Mouse (Mus musculus): ENCODE measurements around the gene Krt32.

Krt32 gene

DNA sequence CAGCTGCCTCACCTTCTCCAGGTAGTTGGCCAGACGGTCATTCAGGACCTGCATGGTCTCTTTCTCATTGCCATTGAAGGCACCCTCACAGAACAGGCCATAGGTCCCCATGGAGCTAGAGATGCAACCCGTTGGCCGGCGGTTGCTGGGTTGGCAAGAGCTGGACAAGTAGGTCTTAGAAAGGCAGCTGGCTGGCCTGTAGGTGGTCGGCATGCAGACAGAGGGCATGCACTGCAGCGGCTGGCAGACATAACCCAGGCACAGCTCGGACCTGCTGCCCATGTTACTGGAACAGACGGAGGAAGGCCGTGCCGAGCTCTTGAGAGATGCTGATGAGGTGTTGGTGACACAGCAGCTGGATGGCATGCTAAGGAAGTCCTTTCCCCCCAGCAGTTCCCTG lies at the start of gene Krt32:
Krt32 (minus strand) TSS at position 366 of the 400 bp plus-strand sequence.
- no peak for DNase-seq (ENCODE audit: low spot score in 2 of 2)

DNA sequence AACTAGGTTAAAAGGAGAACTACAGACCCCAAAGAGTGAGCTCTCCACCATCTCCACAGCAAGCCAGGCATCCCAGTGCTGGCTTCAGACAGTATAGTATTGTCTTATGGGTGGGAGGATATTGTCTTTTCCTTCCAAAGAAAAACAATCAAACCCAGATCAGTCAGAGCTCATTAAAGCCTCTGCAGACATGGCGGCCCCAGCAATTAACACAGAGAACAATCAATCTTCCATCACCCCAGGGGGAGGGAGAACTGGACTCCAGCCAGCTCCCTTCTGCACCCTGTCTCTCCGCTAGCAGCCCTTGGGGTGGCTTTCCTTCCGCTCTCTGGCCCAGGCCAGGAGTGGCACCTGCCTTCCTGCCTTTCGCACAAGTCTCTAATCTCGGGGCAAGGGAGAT lies 49.7 kb upstream of the Krt32 start:
- no peak for DNase-seq (ENCODE audit: low spot score in 2 of 2)

DNA sequence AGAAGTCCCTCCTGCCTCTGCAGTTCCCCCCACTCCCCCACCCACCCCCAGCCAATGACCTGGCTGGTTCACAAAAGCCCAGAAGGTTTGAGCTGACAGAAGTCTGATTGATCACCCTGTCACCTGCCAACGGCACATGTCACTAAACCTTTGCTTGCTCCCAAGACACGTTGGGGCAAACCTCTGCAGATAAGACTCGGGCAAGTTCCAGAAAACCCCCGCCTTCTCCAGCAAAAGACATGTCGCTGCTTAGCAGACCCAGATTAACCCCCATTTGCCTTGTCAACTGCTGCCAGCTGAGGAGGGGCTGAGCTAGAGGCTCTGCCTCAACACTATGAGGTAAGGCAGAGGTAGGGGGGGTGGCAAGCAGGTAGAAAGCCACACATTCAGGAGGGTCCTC lies 48.5 kb upstream of the Krt32 start:
- no peak for DNase-seq (ENCODE audit: low spot score in 2 of 2)

DNA sequence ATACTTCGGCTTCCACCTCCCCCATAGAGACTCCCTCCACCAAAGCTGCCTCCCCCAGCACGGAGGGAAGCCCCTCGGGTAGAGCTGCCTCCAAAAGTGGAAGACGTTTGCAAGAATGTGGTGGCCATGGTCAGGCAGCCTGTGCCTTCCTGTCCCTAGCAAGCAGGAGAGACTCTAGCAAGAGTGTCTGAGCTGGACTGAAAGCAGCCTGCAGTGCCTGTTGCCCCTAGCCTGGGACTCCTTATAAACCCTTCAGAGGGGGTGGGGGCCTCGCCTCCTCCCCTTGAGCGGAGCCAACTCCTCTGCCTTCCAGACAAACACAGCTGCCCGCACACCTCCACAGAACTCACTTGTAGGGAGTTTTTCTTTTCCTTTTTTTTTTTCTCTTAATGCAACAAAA lies 47.7 kb upstream of the Krt32 start, which contains the start of gene Krt15:
Krt15 (minus strand) TSS at position 198 of the 400 bp plus-strand sequence.
- DNase-seq (ENCODE audit: low spot score in 2 of 2), result no peak

DNA sequence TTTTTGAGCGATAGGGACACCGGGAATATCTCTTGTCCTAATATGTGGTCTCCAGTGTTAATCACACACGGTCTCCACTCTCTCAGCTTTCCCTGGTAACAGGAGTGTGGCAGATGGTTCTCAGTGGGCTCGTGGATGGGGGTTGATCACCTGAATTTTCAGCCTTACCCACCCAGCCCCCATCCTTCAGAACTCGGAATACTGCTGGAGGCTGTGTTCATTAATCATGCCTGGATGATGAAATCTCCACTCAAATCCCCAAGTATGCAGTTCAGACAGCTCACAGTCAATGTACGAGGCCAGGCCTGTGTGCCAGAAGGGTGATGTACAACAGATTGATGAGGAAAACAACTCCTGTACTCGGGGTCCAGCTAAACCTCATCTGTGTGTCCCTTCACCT lies 36.9 kb upstream of the Krt32 start:
- no peak for DNase-seq (ENCODE audit: low spot score in 2 of 2)

DNA sequence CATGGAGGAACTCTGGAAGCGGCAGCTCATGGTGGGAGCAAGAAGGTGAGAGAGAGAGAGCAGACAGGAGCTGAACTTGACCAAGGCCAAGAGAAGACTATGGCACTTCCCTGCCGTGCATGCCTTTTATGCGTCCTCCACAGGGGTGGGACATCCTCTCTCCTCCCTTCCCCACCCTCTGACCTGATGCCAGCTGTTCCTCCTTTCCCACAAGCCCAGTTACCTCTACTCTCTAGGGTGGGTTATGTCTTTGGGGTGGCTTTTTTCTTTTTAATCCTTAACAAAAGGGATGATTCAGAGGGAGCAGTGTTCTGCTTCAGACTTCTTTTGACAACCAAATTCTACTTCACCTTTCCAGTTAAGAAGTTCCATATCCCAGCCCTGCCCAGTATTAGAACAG lies 33.4 kb upstream of the Krt32 start, which contains the start of gene Krt13:
Krt13 (minus strand) TSS at position 101 of the 400 bp plus-strand sequence.
- DNase-seq (ENCODE audit: low spot score in 2 of 2), result no peak

DNA sequence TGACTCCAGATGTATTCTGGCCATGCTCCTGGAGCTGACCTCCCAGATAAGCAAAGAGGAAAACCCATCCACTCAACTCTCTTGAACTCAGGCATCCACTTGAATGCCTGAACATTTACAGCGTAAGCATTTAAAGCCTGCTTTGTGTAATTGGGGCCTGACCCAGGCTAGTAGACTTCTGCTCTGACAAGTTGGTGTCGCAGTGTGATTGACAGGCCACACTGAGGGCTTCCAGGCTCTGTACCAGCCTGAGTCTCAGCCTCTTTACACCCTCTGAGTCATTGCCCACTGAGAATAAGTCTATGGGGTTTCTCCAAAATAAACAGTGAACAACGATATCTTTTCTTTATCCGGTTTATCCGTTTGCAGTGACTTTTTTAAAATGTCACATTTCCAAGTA lies 32.3 kb upstream of the Krt32 start:
- DNase-seq (ENCODE audit: low spot score in 2 of 2), result no peak

DNA sequence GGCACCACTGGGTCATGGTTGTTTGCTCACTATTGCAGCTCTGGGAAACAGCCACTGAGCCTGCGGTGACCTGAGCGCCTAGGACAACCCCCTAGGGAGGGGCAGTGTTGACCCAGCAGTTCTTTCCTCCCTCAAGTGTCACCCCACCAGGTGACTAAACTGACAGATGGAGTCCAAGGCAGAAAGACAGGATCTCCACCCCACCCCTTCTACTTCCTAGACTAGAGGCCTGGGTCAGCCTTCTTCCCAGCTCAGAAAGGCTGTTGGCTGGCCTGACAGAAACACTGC lies 25.7 kb upstream of the Krt32 start:
- no peak for DNase-seq (ENCODE audit: low spot score in 2 of 2)

DNA sequence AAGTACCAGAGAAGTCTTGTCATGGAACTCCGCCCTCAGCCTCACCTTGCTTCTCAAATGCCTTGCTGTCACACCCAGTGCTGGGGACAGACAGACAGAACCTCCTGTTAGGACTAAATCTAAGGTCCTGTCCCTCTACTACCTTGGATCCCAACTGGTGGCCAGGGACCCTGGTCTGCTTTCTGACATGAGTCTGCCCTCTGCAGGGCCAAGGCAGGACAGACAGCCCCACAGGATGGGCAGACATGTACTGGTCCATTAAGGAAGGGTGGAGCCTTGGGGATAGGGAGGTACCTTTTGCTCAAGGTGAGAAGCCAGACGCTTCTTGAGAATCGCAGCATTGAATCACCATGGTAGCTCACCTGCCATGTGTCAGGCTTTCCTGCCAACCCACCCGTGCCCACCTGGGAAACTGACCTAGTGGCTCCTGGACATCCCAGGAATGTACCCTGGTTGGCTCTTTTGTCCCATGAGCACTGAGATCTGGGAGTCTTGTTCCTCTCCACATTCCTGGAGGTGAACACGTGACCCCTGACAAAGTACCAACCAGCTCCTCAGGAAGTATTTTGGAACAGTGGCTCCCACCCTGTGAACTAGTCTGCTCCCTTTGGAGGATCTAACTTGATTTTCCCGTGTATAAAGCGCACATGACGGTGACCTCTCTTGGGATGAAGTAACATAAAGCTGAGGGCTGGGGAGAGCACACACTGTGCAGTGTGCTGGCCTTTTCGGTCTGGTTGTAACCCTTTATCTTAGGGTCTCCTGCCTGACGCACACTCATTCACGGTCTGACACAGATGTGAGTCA lies 25.1 kb upstream of the Krt32 start:
- DNase-seq (ENCODE audit: low spot score in 2 of 2), result no peak

DNA sequence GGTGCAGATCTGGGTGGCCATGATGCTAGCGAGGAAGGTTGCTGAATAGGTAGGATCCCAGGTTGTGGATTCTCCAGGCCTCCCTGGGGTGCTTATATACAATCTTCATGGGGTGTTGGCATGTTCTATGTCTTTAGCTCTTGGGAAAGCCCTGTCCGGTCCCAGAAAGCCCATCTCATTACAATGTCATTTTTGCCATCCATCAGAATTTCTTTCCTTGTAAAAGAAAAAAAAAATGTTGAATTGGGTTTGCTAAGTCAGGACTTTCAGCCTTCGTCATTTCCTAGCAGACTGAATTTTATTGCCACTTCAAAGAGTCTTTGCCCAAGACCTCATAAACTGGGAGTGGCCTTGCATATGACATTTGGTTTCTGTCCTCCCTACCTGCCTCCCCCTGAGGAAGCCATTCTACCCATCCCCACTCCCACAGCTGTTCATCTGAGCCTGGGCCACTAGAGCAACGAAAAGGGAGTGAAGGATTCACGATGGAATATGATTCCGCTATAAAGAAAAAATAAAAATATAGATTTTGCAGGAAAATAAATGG lies 17.6 kb upstream of the Krt32 start, which contains the start of gene Krt36:
Krt36 (minus strand) TSS at position 51 of the 547 bp plus-strand sequence.
- DNase-seq (ENCODE audit: low spot score in 2 of 2), result no peak

DNA sequence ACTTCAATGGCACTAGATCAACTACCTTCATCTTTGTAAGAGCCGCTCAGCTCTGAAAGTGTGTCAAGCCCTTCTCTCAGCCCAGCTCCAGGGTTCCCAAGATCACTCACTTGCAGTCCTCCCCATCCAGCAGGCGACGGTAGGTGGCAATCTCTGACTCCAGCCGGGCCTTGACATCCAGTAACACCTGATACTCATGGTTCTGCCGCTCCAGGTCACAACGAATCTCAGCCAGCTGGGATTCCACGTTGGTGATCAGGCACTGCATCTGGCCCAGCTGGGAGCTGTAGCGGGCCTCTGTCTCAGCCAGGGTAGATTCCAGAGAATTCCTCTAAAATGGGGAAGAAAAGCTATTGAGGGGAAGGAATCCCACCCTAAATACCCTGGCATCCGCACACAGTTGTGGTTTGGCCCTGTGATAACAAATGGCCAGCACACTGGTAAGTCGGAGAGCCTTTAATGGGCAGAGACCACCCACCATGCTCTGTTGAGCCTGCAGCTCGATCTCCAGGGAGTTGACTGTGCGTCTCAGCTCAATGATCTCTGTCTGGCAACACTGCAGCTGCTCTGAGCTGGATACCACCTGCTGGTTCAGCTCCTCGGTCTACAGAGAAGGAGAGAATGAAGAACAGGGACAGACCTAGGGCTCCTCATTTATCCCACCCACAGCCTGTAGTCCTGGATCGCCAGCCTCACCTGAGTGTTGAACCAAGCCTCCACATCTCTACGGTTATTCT lies 14.8 kb upstream of the Krt32 start:
- no peak for DNase-seq (ENCODE audit: low spot score in 2 of 2)

DNA sequence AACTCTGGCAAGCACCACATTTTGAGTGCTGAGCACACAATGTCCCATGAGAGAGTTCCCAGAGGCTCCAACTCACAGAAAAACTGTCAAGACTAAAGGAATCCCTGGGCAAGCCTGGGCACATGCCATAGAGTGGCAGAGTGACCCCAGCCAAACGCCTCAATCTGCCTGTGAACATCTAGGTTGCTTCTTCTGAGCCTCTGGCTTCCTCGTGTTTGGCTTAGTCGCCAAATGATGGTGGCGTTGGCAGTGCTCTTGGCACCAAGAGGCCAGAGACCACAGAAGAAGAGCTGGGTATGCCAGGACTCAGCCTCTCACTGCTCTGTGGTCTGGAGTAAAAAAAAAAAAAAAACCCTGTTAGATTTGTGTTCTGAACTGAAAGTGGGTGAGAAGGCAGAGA lies 12.4 kb upstream of the Krt32 start:
- no peak for DNase-seq (ENCODE audit: low spot score in 2 of 2)

DNA sequence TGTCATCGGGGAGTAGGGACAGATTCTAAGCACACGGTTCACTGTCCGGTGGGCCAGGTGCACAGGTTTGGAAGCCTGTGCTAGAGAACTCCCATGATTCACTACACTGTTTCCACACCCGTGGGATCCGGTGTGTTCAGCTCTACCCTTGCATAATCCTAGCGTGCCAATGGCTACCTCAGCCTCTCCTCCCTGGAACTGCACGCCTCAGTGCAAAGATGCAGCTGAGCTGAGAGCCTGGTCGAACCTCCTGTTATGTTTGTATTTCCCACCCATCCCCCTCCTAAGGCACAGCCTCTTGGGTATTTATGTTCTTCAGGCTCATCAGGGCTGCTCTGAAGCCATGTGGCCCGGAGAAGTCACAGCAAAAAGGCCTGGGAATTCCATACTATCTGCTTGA lies 9.8 kb upstream of the Krt32 start:
- DNase-seq (ENCODE audit: low spot score in 2 of 2), result no peak

DNA sequence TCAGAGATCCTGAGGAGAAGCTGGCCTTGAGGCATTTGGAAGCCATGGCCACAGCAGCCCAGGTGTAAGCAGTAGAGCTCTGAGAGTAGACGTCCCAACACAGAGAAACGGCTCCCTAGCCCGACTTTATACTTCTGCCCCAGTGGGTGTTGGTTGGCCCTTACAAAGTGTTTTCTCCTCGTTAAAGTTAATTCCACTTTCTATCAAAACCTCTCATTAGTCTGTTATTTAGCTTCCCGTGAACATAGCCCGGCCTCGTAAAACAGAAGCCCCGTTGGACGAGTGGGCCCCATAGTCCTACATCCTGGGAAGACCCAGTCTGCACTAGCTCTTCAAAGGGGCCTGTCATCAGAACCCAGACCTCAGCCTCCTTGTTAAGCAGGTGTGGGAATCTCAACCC lies 8.1 kb upstream of the Krt32 start, which contains the start of gene Krt35:
Krt35 (minus strand) TSS at position 101 of the 400 bp plus-strand sequence.
- DNase-seq (ENCODE audit: low spot score in 2 of 2), result no peak

DNA sequence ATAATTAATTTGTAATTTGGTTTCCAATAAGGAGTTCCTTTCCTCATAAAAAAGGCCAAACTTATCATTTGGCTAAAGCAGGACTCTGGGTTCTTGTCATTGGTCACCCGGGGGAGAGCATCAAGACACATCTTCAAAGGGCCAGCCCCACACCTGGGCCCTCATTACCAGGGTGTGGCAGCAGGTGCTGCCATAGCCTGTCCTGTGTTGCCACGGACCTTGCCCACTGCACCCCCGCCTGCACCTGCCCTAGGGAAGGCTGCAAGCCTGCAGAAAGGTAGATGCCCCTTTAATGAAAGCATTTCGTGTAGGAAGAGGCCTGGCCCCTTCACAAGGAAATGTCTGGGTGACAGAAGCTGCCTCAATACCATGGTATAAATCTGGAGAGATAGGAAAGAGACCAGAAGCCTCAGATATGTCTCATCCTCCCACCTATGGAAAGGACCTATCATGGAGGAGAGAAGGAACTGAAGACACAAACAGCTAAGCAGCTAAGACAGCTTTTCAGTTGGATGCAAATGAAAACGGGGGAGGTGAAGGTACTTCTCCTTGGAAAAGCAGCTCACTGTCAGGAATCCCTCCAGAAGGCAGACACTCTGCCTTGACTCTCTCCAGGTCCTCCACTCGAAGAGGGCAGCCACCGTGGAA lies 476 bp upstream of the Krt32 start:
- DNase-seq (ENCODE audit: low spot score in 2 of 2), result no peak

DNA sequence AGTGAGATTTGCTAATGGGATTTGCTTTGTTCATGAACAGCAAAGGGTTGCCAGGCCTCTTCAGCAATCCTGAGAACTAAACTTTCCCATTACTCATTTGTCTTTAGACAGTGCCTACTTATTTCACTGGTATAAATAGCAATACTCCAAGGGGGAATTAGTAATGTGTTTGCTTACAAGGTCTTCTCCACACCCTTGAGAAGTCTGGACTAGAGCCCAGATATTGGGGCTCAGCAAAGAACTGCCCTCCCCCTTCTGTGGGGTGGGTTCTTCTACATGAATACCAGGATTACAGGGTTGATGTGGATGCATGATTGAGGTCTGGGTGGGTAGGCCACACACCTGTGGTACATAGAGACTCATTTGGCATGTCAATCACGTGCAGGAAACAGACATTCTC lies 14.2 kb downstream of the Krt32 start:
- DNase-seq (ENCODE audit: low spot score in 2 of 2), result no peak

DNA sequence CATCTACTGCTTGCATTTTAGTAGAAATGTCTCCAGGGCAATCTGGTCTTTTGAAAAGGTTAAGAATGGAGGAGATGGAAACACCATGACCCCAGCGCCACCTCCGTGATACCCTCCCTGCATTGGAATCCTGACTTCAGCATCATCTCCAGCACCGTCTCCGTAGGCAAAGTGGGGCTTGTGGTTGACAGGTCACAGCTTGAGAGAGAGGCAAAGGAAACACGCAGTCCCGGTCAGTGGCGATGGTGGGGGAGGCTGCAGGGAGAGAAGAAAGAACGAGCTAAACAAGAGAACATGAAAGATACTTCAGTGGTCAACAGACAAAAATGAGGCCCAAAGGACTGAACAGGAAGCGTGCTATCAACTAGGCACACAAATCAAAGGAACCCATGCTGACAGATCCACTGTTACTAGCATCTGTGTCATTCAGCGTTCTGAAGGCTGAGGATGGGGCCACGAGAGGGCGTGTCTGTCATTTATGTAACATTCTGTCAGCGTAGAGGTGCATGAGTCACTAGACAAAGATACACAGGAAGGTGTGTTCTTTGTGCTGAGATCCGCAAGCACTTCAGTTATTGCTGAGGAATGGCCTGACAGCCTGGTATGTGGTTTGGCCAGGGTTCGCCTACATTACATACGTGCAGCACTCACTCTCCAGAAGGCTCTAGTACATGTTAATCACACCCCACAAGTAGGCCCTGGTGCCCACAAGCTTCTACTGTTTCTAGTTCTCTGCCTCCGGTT lies 20.6 kb downstream of the Krt32 start:
- peak in 1 of 2 experiments; percentile 38 for DNase-seq (ENCODE audit: low spot score in 2 of 2)

DNA sequence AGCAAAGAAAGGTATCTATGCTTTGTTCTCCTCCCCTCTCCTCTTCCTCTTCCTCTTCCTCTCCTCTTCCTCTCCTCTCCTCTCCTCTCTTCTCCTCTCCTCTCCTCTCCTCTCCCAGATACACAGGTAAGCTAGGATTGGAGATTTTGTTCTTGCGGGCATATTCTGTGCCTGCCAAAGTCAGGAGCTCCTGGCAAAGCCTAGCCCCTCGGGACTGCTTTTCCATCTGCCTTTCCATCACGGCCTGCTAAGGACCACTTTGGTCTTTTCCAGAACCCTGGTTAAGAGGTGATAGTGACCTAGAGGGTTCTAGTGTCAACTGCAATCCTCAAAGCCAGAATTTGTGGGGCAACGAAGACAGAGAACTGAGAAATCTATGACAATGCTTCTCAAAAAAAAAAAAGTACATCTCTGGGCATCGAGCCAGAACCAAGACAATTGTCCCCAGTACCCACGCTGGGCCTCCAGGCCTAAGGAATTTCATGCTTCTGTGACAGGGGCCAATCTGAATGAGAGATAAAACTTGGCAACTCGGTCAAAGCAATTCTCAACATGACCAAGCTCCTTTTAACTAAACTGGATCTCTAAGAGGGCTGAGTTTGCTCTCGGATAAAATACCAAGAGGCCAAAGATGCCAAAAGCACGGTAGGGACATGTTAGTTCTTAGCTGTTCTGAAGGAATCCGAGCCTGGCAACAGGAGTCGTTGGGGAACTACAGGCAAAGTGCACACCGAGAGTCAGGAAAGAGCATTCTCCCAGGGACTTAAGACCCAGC lies 21.6 kb downstream of the Krt32 start:
- DNase-seq (ENCODE audit: low spot score in 2 of 2), result no peak

DNA sequence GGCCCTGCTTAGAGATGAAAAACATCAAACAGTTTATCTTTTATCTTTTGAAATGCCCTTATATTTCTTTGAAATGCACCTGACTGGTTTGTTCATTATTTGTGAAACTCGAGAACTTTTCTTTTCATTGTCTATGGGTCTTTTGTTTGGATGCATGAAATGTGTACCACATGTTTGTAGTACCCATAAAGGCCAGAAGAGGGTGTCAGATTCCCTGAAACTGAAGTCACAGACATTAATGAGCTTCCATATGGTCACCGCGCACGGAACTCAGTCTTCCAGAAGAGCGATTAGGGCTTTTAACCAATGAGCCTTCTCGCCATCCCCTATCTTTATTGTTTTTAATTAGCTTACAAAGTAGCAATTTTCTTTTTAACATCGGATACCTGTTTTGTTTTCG lies 29.2 kb downstream of the Krt32 start:
- no peak for DNase-seq (ENCODE audit: low spot score in 2 of 2)

DNA sequence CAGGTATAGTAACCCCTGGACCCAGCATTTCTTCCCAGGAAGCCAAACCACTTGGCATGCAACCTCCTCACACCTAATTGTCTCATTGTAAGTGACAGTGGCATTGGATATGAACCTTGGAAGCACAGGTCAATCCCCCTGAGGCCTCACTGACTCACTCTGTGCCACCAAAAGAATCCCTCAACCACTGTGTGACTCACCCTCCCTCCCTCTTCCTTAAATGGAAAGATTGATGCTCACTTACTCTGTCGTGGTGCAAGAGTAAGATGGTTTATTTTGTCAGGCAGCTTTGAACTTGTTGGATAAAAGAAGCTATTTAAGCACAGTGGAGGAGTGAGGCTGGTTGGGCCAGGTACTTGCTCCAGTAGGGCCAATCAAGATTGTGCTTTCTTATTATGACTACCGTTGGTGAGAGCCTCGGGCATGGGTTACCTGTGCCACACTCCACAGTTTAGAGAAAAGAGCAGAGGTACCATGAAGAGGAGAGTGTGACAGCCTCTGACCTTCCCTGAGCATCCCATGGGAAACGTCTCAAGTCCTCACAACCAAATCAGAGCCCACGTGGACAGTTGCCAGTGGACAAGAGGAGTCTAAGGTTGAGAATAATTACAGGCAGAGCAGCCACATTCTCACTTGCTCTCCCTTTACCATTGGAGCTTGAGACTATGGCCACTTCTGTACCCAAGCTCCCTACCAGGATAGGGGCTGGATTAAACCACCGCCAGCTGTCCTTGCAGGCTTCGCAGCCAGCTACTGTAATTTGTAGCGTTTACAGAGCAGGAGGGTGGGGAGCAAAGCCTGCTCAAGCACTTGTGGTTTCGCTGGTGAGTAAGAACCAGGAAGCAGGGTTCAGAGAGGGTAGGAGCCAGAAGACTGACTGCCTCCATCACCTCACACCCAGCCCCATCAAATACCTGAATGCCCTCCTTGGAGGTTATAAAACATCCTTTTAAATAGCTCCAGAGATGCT lies 32.1 kb downstream of the Krt32 start:
- DNase-seq (ENCODE audit: low spot score in 2 of 2), result no peak

Measured in urinary bladder, postnatal 4 days (tissue).